Mouse (Mus musculus) liver, adult (tissue): ENCODE measurements at regions not wholly inside any gene's neighbourhood (a gene's known extent, or its start where the extent isn't known, plus 50 kb on each side); places are given as distances from the start of the nearest gene placed in this dataset.

Experiments used
- GATA4 ChIP-seq: IDR thresholded peaks from 2 replicates; pipeline ENCODE4 v1.6.1; 2014; ENCODE audit warnings: mild to moderate bottlenecking, low read length; ENCODE audit not compliant: insufficient replicate concordance

DNA sequence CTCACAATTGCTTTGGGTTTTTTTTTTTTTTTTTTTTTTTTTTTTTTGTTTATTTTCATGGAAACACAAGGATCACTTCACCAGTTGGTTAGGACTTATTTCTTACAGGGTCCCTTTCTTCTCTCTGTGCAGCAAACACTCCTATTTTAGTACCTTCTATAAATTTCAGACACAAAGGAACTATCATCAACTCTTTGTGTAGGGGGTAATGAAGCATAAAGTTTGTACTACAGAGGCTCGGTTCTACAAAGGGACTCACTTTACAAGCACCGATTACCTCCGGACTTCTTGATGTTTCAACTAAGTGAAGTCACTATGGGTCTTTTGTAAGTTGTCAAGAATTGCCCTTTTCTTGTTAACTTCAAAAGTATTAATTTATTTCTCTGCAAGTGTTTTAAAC is 318.0 kb downstream of the Gja1 start:
- TF ChIP-seq GATA4 = no peak

DNA sequence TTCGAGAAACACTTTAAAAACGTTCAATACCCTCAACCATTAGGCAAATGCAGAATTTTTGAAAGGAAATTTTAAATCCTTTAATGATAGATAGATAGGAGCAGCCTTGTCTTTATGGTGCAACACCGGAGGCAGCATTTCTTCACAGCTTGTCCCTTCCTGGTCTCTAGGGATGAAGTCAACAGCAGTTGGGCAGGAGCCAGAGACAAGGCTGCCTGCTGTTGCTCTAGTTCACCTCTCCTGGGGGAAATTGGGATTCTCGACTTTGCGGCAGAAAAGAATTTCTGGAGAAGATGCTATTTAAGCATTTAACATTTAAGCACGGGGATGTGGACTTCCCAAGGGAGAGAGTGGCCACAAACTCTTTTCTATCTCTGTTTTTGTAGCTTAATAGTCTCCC is 323.0 kb downstream of the Gja1 start:
- TF ChIP-seq GATA4 = no peak

DNA sequence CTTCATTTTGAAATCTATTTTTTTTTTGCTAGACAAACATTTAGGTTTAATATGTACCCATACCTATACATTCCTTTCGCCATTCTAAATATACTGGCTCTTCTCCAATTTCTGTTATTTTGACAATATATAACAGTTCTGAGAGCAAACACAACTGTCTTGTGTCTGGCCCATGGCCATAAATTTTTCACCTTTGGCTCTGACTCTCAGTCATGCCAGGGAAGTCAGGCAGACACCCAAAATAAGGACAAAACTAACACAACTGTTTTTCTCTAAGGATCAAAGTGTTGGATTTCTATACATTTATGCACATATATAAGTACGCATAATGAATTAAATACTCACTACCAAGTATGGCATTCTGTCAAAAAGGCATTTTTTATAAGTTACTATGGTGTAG is 331.3 kb downstream of the Gja1 start:
- no peak for TF ChIP-seq GATA4

DNA sequence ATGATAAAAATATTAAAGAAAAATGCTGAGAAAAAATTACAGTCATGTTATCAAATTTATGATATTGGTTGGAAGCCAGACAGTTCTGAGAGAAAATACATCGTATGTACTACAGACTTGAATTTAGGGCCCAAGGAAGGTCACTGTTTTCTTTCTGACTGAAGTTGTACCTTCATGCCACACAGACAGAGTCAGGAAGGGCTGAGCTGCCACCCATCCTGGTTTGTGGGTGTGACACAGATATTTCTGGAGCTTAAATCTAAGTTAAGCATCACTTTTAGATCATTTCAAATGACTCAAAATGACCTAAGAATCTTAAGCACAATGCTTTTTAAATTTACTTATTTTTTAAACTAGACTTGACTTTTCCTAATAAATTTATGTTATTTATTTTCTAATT is 331.8 kb downstream of the Gja1 start:
- TF ChIP-seq GATA4 = no peak

DNA sequence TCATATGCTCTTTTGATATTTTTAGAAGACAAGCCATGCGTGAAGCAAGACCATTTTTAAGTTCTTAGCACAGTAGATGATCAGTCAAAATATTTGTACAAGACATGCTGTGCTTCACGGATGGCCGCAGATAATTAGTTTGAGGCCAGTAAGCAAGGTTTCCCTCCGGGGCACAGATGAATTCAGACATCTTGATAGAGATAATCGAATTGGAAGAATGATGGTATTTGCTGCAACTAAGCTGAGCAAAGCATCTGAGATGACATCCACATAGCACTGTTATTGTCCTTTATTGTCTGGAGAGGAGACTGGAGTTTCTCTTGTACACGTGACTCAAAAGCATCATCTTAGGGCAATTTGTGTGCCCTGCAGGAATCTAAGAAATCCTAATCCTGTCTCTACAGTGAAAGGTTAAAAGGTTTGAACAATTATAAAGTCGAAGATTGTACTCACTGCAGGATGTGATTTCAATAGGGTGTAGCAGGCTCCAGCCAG is 335.5 kb downstream of the Gja1 start:
- TF ChIP-seq GATA4 = no peak

DNA sequence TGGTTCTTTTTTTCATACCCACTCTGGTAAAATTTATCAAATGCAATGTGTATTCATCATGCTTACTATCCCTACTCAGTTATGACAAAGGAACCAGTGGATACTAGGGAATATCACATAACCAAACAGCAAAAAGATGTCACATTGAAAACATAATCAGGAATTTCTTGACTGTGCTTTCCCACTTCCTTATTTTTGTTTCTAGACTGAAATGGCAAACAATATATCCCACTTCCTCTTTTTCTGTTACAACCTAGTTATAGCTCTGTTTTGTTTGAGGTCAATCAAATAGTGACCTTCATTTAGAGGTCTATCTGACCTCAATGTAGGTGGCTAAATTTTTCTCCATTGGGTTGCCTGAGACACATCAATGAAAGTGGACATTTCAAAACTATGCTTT is 359.9 kb downstream of the Gja1 start:
- TF ChIP-seq GATA4 = no peak

DNA sequence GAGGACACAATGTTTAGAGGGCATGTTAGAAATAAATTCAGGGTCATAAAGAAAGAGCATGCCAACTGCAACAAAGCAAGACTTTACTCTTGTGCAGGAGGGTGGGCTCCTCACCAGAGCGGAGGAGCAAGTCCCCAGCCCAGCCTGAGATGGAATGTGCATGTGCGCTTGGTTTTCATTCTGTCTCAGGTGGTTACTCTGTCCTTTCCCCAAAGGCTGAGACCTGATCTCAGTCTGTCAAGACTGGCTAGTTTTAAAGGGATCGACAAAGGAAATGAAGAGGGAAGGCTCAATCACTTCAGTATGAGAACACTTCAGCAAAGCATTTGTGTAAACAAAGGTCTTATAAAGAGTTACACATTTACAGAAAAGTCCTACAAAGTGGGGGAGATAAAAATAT is 362.5 kb downstream of the Gja1 start:
- TF ChIP-seq GATA4 = no peak

DNA sequence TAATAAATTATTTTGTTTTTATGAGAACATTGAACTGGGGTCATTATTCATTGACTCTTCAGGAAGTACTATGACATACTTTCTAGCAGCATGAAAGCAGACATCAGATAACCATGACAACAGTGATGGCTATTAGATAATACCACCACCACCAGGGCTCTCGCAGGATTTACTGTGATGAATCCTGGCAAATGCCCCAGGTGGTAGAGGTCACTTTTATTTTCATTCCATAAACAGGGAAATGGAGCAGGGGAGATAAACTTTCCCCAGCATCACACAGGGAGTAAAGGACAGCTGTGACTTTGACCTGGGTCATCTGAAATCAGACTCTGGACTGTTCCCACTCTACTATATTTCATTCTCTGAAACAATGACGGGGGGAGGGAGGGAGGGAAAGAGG is 375.0 kb downstream of the Gja1 start:
- no peak for TF ChIP-seq GATA4

DNA sequence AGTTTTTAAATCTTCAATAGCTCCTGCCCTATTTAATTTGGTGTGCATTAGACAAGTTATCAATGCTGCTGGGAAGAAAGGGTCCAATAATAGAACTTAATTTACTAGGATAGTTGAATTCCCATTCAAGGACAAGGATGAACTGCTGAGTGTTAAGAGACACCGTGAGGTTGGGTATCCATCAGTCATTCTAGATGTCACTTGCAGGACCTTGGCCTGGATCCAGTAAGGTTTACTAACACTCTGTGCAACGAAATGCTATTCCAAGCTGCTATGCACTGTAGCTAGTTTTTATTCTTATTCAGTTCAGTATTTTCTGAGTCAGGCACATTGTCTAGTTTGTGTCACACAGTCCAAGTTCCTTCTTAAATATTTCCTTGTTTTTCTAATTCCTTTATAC is 376.4 kb downstream of the Gja1 start:
- TF ChIP-seq GATA4 = no peak

DNA sequence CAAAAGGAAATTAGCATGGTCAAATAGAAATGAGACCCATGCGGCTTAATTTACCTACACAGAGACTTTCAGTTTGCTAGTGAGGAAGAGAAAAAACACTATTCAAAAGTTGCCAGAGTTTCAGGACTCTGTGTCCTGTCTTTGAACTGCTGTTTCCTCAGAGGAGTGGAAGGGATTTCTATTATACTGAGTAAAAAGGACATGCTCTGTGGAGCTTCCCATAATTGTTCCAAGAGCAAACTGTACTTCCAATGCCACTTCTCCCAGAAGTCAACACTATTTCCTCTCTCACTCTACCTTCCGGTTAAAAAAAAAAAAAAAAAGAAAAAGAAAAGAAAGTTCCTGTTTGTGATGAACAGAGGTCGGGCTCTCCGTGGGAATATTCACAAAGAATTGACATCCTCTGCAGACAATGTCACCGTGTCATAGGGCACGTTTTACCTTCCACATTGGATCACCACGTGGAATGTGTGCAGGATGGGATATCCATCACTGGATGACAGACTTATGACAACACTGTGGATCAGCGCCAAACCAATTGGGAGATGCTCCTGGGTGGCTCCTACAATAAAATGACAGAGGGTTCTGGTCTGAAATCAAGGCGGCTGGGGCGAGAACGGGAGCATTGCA is 377.5 kb downstream of the Gja1 start:
- TF ChIP-seq GATA4 = no peak

DNA sequence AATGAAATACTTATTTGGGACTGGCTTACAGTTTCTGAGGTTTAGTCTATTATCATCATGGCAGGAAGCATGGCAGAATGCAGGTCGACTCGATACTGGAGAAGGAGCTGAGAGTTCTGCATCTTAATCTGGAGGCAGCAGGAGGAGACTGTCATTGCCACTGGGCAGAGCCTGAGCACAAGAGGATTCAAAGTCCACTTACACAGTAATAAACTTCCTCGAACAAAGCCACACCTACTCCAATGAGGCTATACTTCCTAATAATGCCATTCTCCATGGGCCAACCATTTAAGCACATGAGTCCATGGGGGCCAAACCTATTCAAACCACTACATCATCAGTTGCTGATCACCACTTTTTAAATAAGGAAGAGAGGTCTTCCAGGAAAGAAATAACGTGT is 393.5 kb downstream of the Gja1 start:
- TF ChIP-seq GATA4 = no peak

DNA sequence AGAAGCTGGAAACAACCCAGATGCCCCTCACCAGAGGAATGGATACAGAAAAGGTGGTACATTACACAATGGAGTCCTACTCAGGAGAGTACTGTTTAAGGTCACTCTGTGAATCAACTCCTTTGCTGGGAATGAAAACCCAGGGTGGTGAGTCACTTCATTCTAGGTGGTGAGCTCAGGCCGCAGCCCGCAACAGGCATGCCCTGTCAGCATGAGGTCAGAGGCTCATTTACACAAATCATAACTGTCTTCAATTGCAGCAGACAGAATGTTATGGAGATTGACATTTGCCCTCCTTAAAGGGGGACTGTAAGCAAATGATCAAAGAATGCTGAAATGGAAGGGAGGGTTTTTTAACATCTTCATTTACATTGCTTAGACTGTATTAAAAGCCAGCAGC is 405.1 kb downstream of the Gja1 start:
- no peak for TF ChIP-seq GATA4

DNA sequence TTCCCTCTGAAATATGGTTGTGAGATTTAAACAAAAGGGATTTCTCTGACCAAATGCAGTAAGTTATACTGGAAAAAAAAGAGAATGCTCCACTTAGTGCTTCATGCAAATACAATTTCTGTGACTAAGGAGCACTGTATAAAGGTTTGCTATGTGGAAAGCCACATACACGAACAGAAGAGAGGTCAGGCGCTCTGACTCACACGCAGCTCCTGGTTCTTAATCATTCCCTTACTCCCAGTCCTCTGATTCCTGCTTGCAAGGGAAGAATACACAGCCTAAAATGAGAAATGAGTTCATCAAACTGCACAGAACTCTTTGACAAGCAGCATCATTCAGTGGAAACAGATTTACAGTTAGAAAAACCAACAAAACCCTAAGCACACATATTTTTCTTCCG is 406.8 kb downstream of the Gja1 start:
- TF ChIP-seq GATA4 = no peak

DNA sequence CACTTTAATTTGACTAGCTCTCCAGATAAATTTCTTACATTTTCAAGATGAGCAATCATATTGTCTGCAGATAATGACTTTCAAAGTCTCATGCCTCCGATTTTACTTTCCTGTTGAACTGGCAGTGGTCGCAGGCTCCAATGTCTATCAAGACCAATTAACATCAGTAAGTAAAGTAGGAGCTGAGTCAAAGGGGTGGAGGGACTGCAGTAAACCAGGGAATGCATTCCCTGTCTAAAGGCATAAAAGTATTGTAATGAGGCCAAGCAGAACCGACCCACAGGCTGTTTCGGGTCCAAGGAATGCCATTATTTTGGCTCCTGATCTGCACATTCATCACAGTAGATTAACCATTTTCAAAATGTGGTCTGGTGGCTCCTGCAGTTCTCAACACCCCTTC is 411.0 kb downstream of the Gja1 start:
- TF ChIP-seq GATA4 = no peak

DNA sequence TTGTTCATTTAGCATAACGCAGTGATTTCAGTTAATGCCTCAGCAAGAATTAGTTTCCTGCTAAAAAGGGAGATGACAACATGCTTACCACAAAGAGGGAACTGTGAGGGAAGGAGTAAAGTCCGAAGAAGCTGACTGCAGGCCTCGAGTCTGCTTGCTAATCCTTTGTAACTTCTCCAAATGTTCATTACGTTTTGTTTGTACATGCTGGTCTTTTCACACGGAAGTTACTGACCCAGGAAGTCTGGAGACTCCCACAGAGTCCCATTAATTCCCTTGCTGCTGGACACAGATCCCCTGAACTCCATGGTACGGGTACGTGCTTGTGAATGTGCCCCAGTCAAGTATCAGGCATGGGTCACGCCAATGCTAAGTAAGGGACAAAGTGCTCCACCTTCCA is 415.9 kb downstream of the Gja1 start:
- no peak for TF ChIP-seq GATA4

DNA sequence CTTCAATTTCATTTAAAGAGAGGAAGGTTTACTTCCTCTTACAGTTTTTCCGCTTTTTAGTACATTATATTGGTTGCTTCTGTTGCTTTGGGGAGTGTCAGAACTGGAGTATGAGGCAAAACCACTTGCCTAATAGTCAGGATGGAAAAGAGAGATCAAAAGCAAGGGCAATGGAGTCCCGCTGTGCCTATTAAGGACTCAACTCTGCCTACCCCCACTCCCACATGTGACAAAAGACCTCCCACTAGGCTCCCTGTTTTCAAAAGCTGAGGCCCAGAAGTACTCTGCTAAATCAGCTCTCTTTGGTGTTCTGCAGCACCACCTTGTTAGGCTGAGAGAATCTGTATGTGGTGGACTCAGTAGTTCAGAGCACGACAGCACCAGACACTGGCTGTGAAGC is 418.3 kb downstream of the Gja1 start:
- TF ChIP-seq GATA4 = no peak

DNA sequence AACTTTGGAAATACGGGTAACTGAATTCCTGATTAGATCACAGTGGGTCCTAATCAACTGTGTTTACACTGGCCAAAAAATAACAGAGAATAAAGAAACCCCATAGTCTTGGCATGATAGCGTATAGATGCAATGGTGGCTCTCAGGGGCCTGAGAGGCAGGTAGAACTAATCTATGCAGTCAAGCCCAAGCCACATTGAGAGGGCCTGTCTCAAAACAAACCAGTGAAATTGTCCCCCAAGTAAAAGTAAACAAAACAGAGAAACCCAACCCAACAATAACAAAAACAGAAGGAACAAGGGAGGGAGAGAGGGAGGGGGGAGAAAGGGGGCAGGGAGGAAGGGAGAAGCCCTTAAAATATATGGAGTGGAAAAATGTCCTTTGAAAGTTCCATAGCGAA is 422.2 kb downstream of the Gja1 start:
- TF ChIP-seq GATA4 = no peak
